Mouse (Mus musculus) intestine, embryonic 16.5 days (tissue): ENCODE data around the gene Cd9. TPM values are rescaled to one million over a fixed set of nuclear protein-coding genes. Genes with fewer than 3 reads are reported as not detected.

ENCODE experiments used
- ATAC-seq: fragments of 200-750 bp; cut with Nextera tagmentation; 2 replicates; pipeline ENCODE4 v1.8.0; 2017; ENCODE audit warnings: moderate TSS enrichment, moderate library complexity
- H3K27ac ChIP-seq: fragments of 300-500 bp; sonication (generic); 2 replicates; pipeline ENCODE4 v1.5.1; 2014; ENCODE audit warnings: mild to moderate bottlenecking, low read length
- H3K27me3 ChIP-seq: fragments of 300-500 bp; sonication (generic); replicated peaks from 2 replicates; pipeline ENCODE4 v1.6.1; 2014; ENCODE audit warnings: low read length, control low read depth, mixed read lengths; ENCODE audit not compliant: control insufficient read depth, insufficient read depth
- H3K36me3 ChIP-seq: fragments of 300-500 bp; sonication (generic); 2 replicates; pipeline ENCODE4 v1.6.1; 2014; ENCODE audit warnings: low read length, control low read depth; ENCODE audit not compliant: control insufficient read depth, insufficient read depth
- H3K4me1 ChIP-seq: fragments of 300-500 bp; sonication (generic); 2 replicates; pipeline ENCODE4 v1.6.1; 2014; ENCODE audit warnings: low read length, control low read depth, mixed read lengths; ENCODE audit not compliant: control insufficient read depth, insufficient read depth
- H3K4me2 ChIP-seq: fragments of 300-500 bp; sonication (generic); 2 replicates; pipeline ENCODE4 v1.6.1; 2014; ENCODE audit warnings: low read depth, low read length, control low read depth
- H3K4me3 ChIP-seq: fragments of 300-500 bp; sonication (generic); 2 replicates; pipeline ENCODE4 v1.5.1; 2014; ENCODE audit warnings: mild to moderate bottlenecking, low read length
- H3K9ac ChIP-seq: fragments of 300-500 bp; sonication (generic); 2 replicates; pipeline ENCODE4 v1.6.1; 2014; ENCODE audit warnings: low read depth, low read length
- H3K9me3 ChIP-seq: fragments of 300-500 bp; sonication (generic); 2 replicates; pipeline ENCODE4 v1.6.1; 2016; ENCODE audit warnings: low read length, control low read depth; ENCODE audit not compliant: control insufficient read depth
- WGBS: fragments of 180-500 bp; shearing (Covaris S2); extraction: QIAGEN DNeasy Blood & Tissue Kit; methylation state at CpG from one replicate; pipeline ENCODE4 v1.1.7; 2014; 5-methylcytosine and 5-hydroxymethylcytosine counted together
- polyA plus RNA-seq: library from polyadenylated mRNA; unstranded; fragments of >200 nt; fragmentation: Nextera tagmentation; extraction: Ambion mirVana; gene quantifications from 2 replicates; pipeline ENCODE4 v1.2.1, GENCODE M21; 2015

Gene Cd9
- polyA plus RNA-seq, 1 experiment from 2014 or later: 167 TPM

GRCm38 (mm10) chr6:125480396-125481361, 13.9 kb downstream of the Cd9 start:
- Histone ChIP-seq H3K27me3 (no peaks in the 10 kb centered on the region), H3K4me3 (no peak overlapping the region), H3K27ac (no peak overlapping the region), H3K4me2 (no peak overlapping the region), H3K9me3 (no peaks in the 10 kb centered on the region), H3K36me3 (no peaks in the 10 kb centered on the region), H3K4me1 (peaks cover 54% of the 10 kb centered on the region), H3K9ac (peak overlapping the region; percentile 21; the same call in 1 of the 2 replicates)
- 32% methylated on average over 12 of the region's 12 CpGs for WGBS
- ATAC-seq: no peak

DNA sequence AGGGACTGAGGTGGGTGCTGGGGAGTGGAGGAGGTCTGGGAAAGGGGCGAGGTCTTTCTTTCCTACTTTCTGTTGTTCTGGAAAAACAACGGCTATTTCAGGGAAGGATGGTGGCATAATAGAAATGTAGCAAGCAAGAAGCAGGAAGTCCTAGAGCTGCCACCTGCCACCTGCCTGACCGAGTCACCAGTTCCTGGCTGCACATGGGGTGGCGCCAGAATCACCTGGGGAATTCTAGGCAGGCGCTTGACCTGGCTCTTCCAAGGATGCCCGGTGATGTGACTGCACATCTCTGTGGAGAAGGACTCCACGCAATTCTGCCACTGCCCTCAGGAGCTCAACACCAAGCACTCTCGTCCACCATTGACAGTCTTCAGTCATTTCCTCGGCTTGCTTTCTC, 15.2 kb downstream of the Cd9 start:
- H3K9me3 ChIP-seq: no peaks in the 10 kb centered on the region

GRCm38 (mm10) chr6:125478135-125479128, 16.2 kb downstream of the Cd9 start:
- Histone ChIP-seq H3K4me3 (no peak overlapping the region), H3K4me1 (peaks cover 49% of the 10 kb centered on the region), H3K27ac (peak overlapping the region; percentile 61), H3K27me3 (no peaks in the 10 kb centered on the region), H3K9ac (peak overlapping the region; percentile 30; the same call in 1 of the 2 replicates), H3K4me2 (0 out of 2 replicates have a peak overlapping the region, but pooled peaks have one; percentile 19), H3K9me3 (no peaks in the 10 kb centered on the region), H3K36me3 (no peaks in the 10 kb centered on the region)
- peak; percentile 64 for ATAC-seq
- 58% methylated on average over 16 of the region's 16 CpGs for WGBS

More for the DNA sequence above, 15.2 kb downstream of the Cd9 start:
- peaks cover 57% of the 10 kb centered on the region for H3K4me1 ChIP-seq
- H3K9ac ChIP-seq: no peak overlapping the region
- H3K27me3 ChIP-seq: no peaks in the 10 kb centered on the region
- no peaks in the 10 kb centered on the region for H3K36me3 ChIP-seq
- no peak overlapping the region for H3K4me3 ChIP-seq
- no peak for ATAC-seq
- no peak overlapping the region for H3K4me2 ChIP-seq
- 80% methylated on average over 9 of the region's 9 CpGs for WGBS
- peak overlapping the region; percentile 61 for H3K27ac ChIP-seq

- Histone ChIP-seq H3K9ac (no peak overlapping the region), H3K4me1 (peaks cover 41% of the 10 kb centered on the region), H3K27ac (peak overlapping the region; percentile 38; the same call in 1 of the 2 replicates), H3K4me2 (no peak overlapping the region), H3K27me3 (no peaks in the 10 kb centered on the region), H3K9me3 (no peaks in the 10 kb centered on the region), H3K4me3 (no peak overlapping the region), H3K36me3 (no peaks in the 10 kb centered on the region)
- WGBS: 60% methylated on average over 9 of the region's 9 CpGs
- ATAC-seq: no peak
Observed at GRCm38 (mm10) chr6:125476826-125477589, 17.6 kb downstream of the Cd9 start.

DNA sequence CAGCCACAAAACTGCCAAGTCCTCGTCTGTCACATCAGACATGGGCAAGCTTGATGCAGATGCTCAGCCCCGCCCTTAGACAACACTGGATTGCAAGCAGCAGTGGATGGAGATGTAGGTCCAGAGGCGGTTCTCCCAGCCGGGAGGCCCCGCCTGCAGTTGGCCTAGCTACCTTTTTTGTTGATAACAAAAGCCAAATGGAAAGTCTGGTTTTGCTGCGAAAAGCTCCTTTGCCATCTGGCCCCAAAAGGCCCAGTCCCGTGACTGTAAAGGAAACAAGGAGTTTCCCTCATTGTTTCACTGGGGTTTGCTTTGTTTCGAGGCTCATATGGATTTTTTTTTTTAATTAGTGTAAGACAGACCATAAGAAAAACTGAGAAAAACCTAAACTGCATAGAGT, 18.5 kb downstream of the Cd9 start:
- no peak for ATAC-seq
- 29% methylated on average over 8 of the region's 8 CpGs for WGBS
- H3K4me1 ChIP-seq: peaks cover 31% of the 10 kb centered on the region

GRCm38 (mm10) chr6:125475184-125475583, 19.4 kb downstream of the Cd9 start:
- H3K4me1 ChIP-seq: peaks cover 23% of the 10 kb centered on the region
- no peak overlapping the region for H3K4me2 ChIP-seq
- H3K27me3 ChIP-seq: no peaks in the 10 kb centered on the region
- 33% methylated on average over 1 of the region's 1 CpGs for WGBS
- ATAC-seq: no peak
- no peak overlapping the region for H3K4me3 ChIP-seq
- no peaks in the 10 kb centered on the region for H3K36me3 ChIP-seq
- H3K27ac ChIP-seq: no peak overlapping the region
- no peaks in the 10 kb centered on the region for H3K9me3 ChIP-seq
- H3K9ac ChIP-seq: no peak overlapping the region

More for the DNA sequence above, 18.5 kb downstream of the Cd9 start:
- Histone ChIP-seq H3K27me3 (no peaks in the 10 kb centered on the region), H3K36me3 (no peaks in the 10 kb centered on the region), H3K4me2 (no peak overlapping the region), H3K27ac (0 out of 2 replicates have a peak overlapping the region, but pooled peaks have one; percentile 34), H3K9ac (no peak overlapping the region), H3K9me3 (no peaks in the 10 kb centered on the region), H3K4me3 (no peak overlapping the region)

DNA sequence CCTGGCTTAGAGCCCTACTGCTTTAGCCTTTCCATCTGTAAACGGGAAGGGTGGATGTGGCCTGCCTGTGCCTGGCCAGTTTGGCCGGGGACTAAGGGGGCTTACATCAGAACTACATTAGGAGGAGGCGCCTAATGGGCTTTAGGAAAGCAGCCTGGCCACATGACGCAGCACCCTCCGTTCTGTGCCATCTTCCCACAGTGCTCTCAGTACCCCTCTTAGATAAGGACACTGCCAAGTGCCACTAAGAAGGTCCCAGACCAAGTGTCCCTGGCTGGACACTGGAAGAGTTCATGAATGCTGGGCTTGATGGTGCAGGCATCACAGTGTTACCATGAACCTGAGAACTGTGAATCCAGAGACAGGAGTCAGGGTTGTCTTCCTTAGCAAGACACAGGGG, 20.7 kb downstream of the Cd9 start:
- Histone ChIP-seq H3K4me3 (no peak overlapping the region), H3K27me3 (no peaks in the 10 kb centered on the region), H3K4me1 (peaks cover 23% of the 10 kb centered on the region), H3K36me3 (no peaks in the 10 kb centered on the region), H3K9ac (no peak overlapping the region), H3K4me2 (no peak overlapping the region), H3K9me3 (no peaks in the 10 kb centered on the region), H3K27ac (no peak overlapping the region)
- no peak for ATAC-seq
- WGBS: 80% methylated on average over 5 of the region's 5 CpGs

GRCm38 (mm10) chr6:125473321-125473721, 21.3 kb downstream of the Cd9 start:
- Histone ChIP-seq H3K27me3 (no peaks in the 10 kb centered on the region), H3K9me3 (no peaks in the 10 kb centered on the region), H3K27ac (no peak overlapping the region), H3K36me3 (no peaks in the 10 kb centered on the region), H3K4me3 (no peak overlapping the region), H3K4me1 (peaks cover 21% of the 10 kb centered on the region), H3K4me2 (no peak overlapping the region), H3K9ac (no peak overlapping the region)
- 87% methylated on average over 9 of the region's 9 CpGs for WGBS
- peak; percentile 24; the same call in 1 of the 2 replicates for ATAC-seq
